ENCODE assay signal across 9 mouse cellular contexts in genomic region chr17:29710562-29711044, GRCm38 (mm10). TPM values are rescaled to one million over a fixed set of nuclear protein-coding genes. Genes with fewer than 3 reads are reported as not detected.
DNase-seq lines count a peak whose midpoint lies in the region; ATAC-seq lines count a peak whose summit lies in the region.
"Had no signal": no experiment of that assay in that cellular context is flagged by ENCODE, and none has a peak within 500 bp of the region (broad histone marks: within the 10 kb centered on the region; RNA-seq: fewer than 3 reads in every experiment).

No protein-coding gene starts in this region.

- H3K36me3 ChIP-seq in heart, embryonic 16.5 days (ENCODE audit: control insufficient read depth, insufficient read depth) = no peaks in the 10 kb centered on the region

- peak overlapping the region; percentile 30; the same call in 1 of the 2 replicates for H3K27ac ChIP-seq in heart, embryonic 16.5 days (ENCODE audit: low read length)

- H3K4me3 ChIP-seq in heart, embryonic 16.5 days (ENCODE audit: low read length) = no peak overlapping the region

- peak overlapping the region; percentile 27; the same call in 1 of the 2 replicates for H3K9ac ChIP-seq in heart, embryonic 16.5 days (ENCODE audit: low read length)

- 47% methylated on average over 11 of the region's 11 CpGs for WGBS in heart, embryonic 16.5 days

- H3K27me3 ChIP-seq in heart, embryonic 16.5 days (ENCODE audit: control insufficient read depth, insufficient read depth, low read length) = no peaks in the 10 kb centered on the region

- DNase-seq in cerebellum, adult 9-10 months = peak; percentile 58
- no peak for DNase-seq in cerebellum, postnatal 4 days (ENCODE audit: low spot score in 2 of 2)
- no peak for DNase-seq in heart, adult 18-20 months
- DNase-seq in right cerebral cortex, postnatal 10 days (ENCODE audit: low spot score in 2 of 2) = peak; percentile 60 to 71
- DNase-seq in right cerebral cortex, postnatal 4 days = no peak
- no peak for DNase-seq in adrenal gland, postnatal 36 days
- no peak for DNase-seq in thymus, postnatal 4 days

- peaks cover 45% of the 10 kb centered on the region for H3K4me1 ChIP-seq in heart, embryonic 16.5 days (ENCODE audit: control insufficient read depth, insufficient read depth, low read length)

- H3K9me3 ChIP-seq in heart, embryonic 16.5 days (replicated peaks; ENCODE audit: control insufficient read depth, low read length) = no peaks in the 10 kb centered on the region
- H3K9me3 ChIP-seq: G1E had no signal

- peak; percentile 14; the same call in 1 of the 2 replicates for ATAC-seq in heart, embryonic 16.5 days (replicated peaks; ENCODE audit: extremely low read depth, insufficient read depth, low FRiP score)

- no peak overlapping the region for H3K4me2 ChIP-seq in heart, embryonic 16.5 days (ENCODE audit: low read depth, low read length)

RNA-seq across cellular contexts. Expression of gene Ccdc167, which starts 6.2 kb away (rescaled TPM):
- polyA plus RNA-seq in heart, embryonic 16.5 days (2015; fragmentation: Nextera tagmentation; extraction: Ambion mirVana) = 11.7 and 12.5 TPM in 2 replicates
- 10 to 100 TPM; 12.2 to 12.3 TPM for total RNA-seq in heart, adult 18-20 months (2021)
- total RNA-seq in adrenal gland, postnatal 36 days (2021) = 10 to 100 TPM in 1 of 2 experiments, 1 to 10 TPM in 1; 8.6 to 11.4 TPM

RNA-seq across cellular contexts. Expression of gene Cmtr1, which starts 50.2 kb away (rescaled TPM):
- polyA plus RNA-seq in heart, embryonic 16.5 days (2015; fragmentation: Nextera tagmentation; extraction: Ambion mirVana) = 81.7 and 90.5 TPM in 2 replicates
- total RNA-seq in heart, adult 18-20 months (2021) = 10 to 100 TPM; 55.9 to 65.9 TPM
- total RNA-seq in adrenal gland, postnatal 36 days (2021) = 100 to 1,000 TPM in 1 of 2 experiments, 10 to 100 TPM in 1; 70.7 to 104 TPM

Comparison
In these comparisons a context has a peak if more than half of its experiments do, and no peak if none do; other contexts are left out.
1. DNase-seq: peak in cerebellum, adult 9-10 months (single experiment) and right cerebral cortex, postnatal 10 days (2 of 2); none in cerebellum, postnatal 4 days (0 of 2), heart, adult 18-20 months (0 of 2), right cerebral cortex, postnatal 4 days (single experiment), adrenal gland, postnatal 36 days (0 of 2) and thymus, postnatal 4 days (single experiment).